Mouse (Mus musculus): Measurements from ENCODE around the gene Wscd1.

GRCm38 (mm10) chr11:71752626-71753025, 2.9 kb downstream of the Wscd1 start:
- TF ChIP-seq CTCF (conservative IDR thresholded peaks at IDR 0.05; ENCODE audit: low read length), result no peak
- no peak for TF ChIP-seq POU5F1 (IDR thresholded peaks at IDR 0.05; ENCODE audit: borderline replicate concordance, low read length)
- TF ChIP-seq NANOG (IDR thresholded peaks at IDR 0.05; ENCODE audit: borderline replicate concordance, low read length), result no peak

Measured in E14TG2a.4 (cell line).